Mouse (Mus musculus): ENCODE measurements around the gene Gpr6. TPM values are rescaled to one million over a fixed set of nuclear protein-coding genes. Genes with fewer than 3 reads are reported as not detected.
A peak's percentile ranks its signal among the peaks of the same experiment; 100 is the strongest.

Gene Gpr6
- polyA plus RNA-seq, 1 experiment from 2014 or later = not detected

- no peaks in the 10 kb centered on the region for H3K4me1 ChIP-seq (ENCODE audit: control insufficient read depth, insufficient read depth, low read length)
- no peaks in the 10 kb centered on the region for H3K27me3 ChIP-seq (ENCODE audit: control insufficient read depth, insufficient read depth, low read length)
- H3K27ac ChIP-seq (ENCODE audit: low read length) = no peak overlapping the region
- H3K4me2 ChIP-seq (replicated peaks; ENCODE audit: low read depth, low read length) = no peak overlapping the region
- no peaks in the 10 kb centered on the region for H3K36me3 ChIP-seq (ENCODE audit: control insufficient read depth, insufficient read depth, low read length)
- no peak for ATAC-seq (ENCODE audit: insufficient number of reproducible peaks, insufficient read depth, low FRiP score, low read depth)
- H3K9ac ChIP-seq (replicated peaks; ENCODE audit: low read depth, low read length) = no peak overlapping the region
- H3K9me3 ChIP-seq (ENCODE audit: control insufficient read depth, low read depth, low read length) = no peaks in the 10 kb centered on the region
- WGBS = 68% methylated on average over 5 of the region's 5 CpGs
- no peak overlapping the region for H3K4me3 ChIP-seq (ENCODE audit: low read depth, low read length)
Observed at GRCm38 (mm10) chr10:41054005-41054404, 18.1 kb downstream of the Gpr6 start.

- H3K27me3 ChIP-seq (ENCODE audit: control insufficient read depth, insufficient read depth, low read length) = no peaks in the 10 kb centered on the region
- no peak overlapping the region for H3K9ac ChIP-seq (replicated peaks; ENCODE audit: low read depth, low read length)
- H3K4me3 ChIP-seq (ENCODE audit: low read depth, low read length) = no peak overlapping the region
- no peaks in the 10 kb centered on the region for H3K9me3 ChIP-seq (ENCODE audit: control insufficient read depth, low read depth, low read length)
- ATAC-seq (ENCODE audit: insufficient number of reproducible peaks, insufficient read depth, low FRiP score, low read depth) = no peak
- 78% methylated on average over 11 of the region's 11 CpGs for WGBS
- H3K4me2 ChIP-seq (replicated peaks; ENCODE audit: low read depth, low read length) = no peak overlapping the region
- no peaks in the 10 kb centered on the region for H3K4me1 ChIP-seq (ENCODE audit: control insufficient read depth, insufficient read depth, low read length)
- no peak overlapping the region for H3K27ac ChIP-seq (ENCODE audit: low read length)
- H3K36me3 ChIP-seq (ENCODE audit: control insufficient read depth, insufficient read depth, low read length) = no peaks in the 10 kb centered on the region
Observed at GRCm38 (mm10) chr10:41042272-41042671, 29.8 kb downstream of the Gpr6 start.

DNA sequence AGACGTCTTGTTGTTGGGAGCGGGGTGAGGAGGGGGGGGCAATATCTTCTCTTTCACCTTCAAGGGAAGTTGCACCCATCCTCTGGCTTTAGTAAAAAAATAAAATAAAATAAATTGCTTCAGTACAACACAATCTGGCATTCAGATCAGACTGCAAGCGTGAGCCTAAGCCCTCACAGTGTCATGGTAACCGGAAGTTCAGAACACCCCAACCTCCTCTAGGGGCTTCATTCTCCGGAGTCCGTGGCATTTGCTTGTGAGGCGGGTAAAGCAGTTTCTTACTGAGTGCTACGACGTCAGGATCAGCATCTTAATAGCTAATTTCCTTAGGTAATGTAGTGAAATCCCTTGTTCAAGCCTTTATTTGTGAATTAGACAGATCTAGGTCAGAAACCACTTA, 30.6 kb downstream of the Gpr6 start:
- no peaks in the 10 kb centered on the region for H3K4me1 ChIP-seq (ENCODE audit: control insufficient read depth, insufficient read depth, low read length)
- 81% methylated on average over 9 of the region's 9 CpGs for WGBS
- no peak for ATAC-seq (ENCODE audit: insufficient number of reproducible peaks, insufficient read depth, low FRiP score, low read depth)
- no peaks in the 10 kb centered on the region for H3K27me3 ChIP-seq (ENCODE audit: control insufficient read depth, insufficient read depth, low read length)
- H3K27ac ChIP-seq (ENCODE audit: low read length) = no peak overlapping the region
- H3K4me3 ChIP-seq (ENCODE audit: low read depth, low read length) = no peak overlapping the region
- H3K9ac ChIP-seq (replicated peaks; ENCODE audit: low read depth, low read length) = no peak overlapping the region
- no peaks in the 10 kb centered on the region for H3K9me3 ChIP-seq (ENCODE audit: control insufficient read depth, low read depth, low read length)
- no peaks in the 10 kb centered on the region for H3K36me3 ChIP-seq (ENCODE audit: control insufficient read depth, insufficient read depth, low read length)
- no peak overlapping the region for H3K4me2 ChIP-seq (replicated peaks; ENCODE audit: low read depth, low read length)

- Histone ChIP-seq H3K9me3 (ENCODE audit: control insufficient read depth, low read depth, low read length) (no peaks in the 10 kb centered on the region), H3K4me1 (ENCODE audit: control insufficient read depth, insufficient read depth, low read length) (no peaks in the 10 kb centered on the region), H3K4me3 (ENCODE audit: low read depth, low read length) (no peak overlapping the region), H3K27ac (ENCODE audit: low read length) (no peak overlapping the region), H3K4me2 (replicated peaks; ENCODE audit: low read depth, low read length) (no peak overlapping the region), H3K9ac (replicated peaks; ENCODE audit: low read depth, low read length) (no peak overlapping the region), H3K36me3 (ENCODE audit: control insufficient read depth, insufficient read depth, low read length) (no peaks in the 10 kb centered on the region), H3K27me3 (ENCODE audit: control insufficient read depth, insufficient read depth, low read length) (no peaks in the 10 kb centered on the region)
- peak; percentile 49; the same call in 1 of the 2 replicates for ATAC-seq (ENCODE audit: insufficient number of reproducible peaks, insufficient read depth, low FRiP score, low read depth)
Observed at GRCm38 (mm10) chr10:41040530-41041085, 31.5 kb downstream of the Gpr6 start.

DNA sequence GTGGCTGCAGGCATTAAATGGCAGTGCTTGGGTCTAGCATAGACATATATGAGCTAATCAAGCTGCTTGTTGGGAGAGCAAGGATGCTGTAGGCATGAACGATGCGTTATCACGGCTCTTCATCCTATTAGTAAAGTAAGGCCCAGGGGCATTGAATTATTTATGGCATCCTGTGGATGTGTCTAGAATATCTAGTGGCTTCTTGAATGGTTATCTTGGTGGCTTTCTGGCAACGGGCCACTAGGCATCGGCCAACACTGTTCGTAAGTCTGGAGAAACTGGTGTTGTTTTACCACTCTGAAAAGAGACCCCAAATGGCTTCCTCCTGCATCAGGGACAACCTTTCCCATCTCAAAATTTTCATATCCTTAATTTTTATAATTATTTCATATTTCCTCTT, 33.6 kb downstream of the Gpr6 start:
- H3K36me3 ChIP-seq (ENCODE audit: control insufficient read depth, insufficient read depth, low read length) = no peaks in the 10 kb centered on the region
- H3K9me3 ChIP-seq (ENCODE audit: control insufficient read depth, low read depth, low read length) = no peaks in the 10 kb centered on the region
- no peak overlapping the region for H3K27ac ChIP-seq (ENCODE audit: low read length)
- H3K4me3 ChIP-seq (ENCODE audit: low read depth, low read length) = no peak overlapping the region
- H3K4me2 ChIP-seq (replicated peaks; ENCODE audit: low read depth, low read length) = no peak overlapping the region
- H3K27me3 ChIP-seq (ENCODE audit: control insufficient read depth, insufficient read depth, low read length) = no peaks in the 10 kb centered on the region
- 91% methylated on average over 6 of the region's 6 CpGs for WGBS
- H3K4me1 ChIP-seq (ENCODE audit: control insufficient read depth, insufficient read depth, low read length) = no peaks in the 10 kb centered on the region
- no peak overlapping the region for H3K9ac ChIP-seq (replicated peaks; ENCODE audit: low read depth, low read length)
- ATAC-seq (ENCODE audit: insufficient number of reproducible peaks, insufficient read depth, low FRiP score, low read depth) = no peak

- no peaks in the 10 kb centered on the region for H3K27me3 ChIP-seq (ENCODE audit: control insufficient read depth, insufficient read depth, low read length)
- no peak overlapping the region for H3K4me3 ChIP-seq (ENCODE audit: low read depth, low read length)
- no peak overlapping the region for H3K4me2 ChIP-seq (replicated peaks; ENCODE audit: low read depth, low read length)
- WGBS = 75% methylated on average over 8 of the region's 8 CpGs
- H3K9ac ChIP-seq (replicated peaks; ENCODE audit: low read depth, low read length) = no peak overlapping the region
- ATAC-seq (ENCODE audit: insufficient number of reproducible peaks, insufficient read depth, low FRiP score, low read depth) = no peak
- no peak overlapping the region for H3K27ac ChIP-seq (ENCODE audit: low read length)
- no peaks in the 10 kb centered on the region for H3K36me3 ChIP-seq (ENCODE audit: control insufficient read depth, insufficient read depth, low read length)
- no peaks in the 10 kb centered on the region for H3K4me1 ChIP-seq (ENCODE audit: control insufficient read depth, insufficient read depth, low read length)
- no peaks in the 10 kb centered on the region for H3K9me3 ChIP-seq (ENCODE audit: control insufficient read depth, low read depth, low read length)
Observed at GRCm38 (mm10) chr10:41037722-41038121, 34.4 kb downstream of the Gpr6 start.

DNA sequence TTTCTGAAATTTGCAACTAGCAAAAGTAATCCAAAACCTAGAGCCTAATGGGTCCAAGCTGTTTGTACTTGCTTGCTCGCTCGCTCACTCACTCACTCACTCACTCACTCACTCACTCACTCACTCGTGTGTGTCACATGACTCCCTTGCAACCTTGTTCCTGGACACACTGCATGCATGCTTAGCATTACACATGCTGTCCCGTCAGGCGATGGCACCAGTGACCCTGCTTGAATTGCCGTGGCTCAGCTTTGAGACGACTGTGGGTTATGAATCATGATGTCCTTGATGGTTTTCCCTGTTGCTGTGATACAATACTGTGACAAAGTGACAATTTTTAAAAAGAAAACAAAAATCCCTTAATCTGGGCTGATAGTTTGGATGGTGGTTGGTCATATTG, 39.3 kb downstream of the Gpr6 start:
- Histone ChIP-seq H3K27me3 (ENCODE audit: control insufficient read depth, insufficient read depth, low read length) (no peaks in the 10 kb centered on the region), H3K4me2 (replicated peaks; ENCODE audit: low read depth, low read length) (no peak overlapping the region), H3K9ac (replicated peaks; ENCODE audit: low read depth, low read length) (no peak overlapping the region), H3K27ac (ENCODE audit: low read length) (no peak overlapping the region), H3K4me1 (ENCODE audit: control insufficient read depth, insufficient read depth, low read length) (no peaks in the 10 kb centered on the region), H3K9me3 (ENCODE audit: control insufficient read depth, low read depth, low read length) (no peaks in the 10 kb centered on the region), H3K36me3 (ENCODE audit: control insufficient read depth, insufficient read depth, low read length) (no peaks in the 10 kb centered on the region), H3K4me3 (ENCODE audit: low read depth, low read length) (no peak overlapping the region)
- 84% methylated on average over 7 of the region's 7 CpGs for WGBS
- ATAC-seq (ENCODE audit: insufficient number of reproducible peaks, insufficient read depth, low FRiP score, low read depth) = no peak

DNA sequence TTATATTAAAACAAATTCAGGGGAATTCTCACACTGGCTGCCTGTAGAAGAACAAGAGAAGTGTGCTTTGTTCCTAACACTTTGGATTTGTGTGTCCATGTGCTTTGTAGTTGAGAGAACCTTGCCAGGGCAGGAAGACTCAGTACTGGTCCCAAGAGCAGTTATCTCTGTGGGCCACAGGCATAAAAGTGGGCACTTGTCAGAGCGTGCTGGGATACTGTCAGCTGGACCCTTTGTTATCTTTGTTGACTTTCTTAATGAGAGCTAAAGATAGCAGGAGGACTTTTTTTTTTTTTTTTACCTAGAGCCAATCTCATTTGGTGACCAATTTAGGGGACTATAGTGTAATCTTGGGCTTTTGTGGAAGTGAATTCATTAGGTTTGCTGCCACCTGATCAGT, 47.2 kb downstream of the Gpr6 start:
- no peak overlapping the region for H3K4me2 ChIP-seq (replicated peaks; ENCODE audit: low read depth, low read length)
- no peaks in the 10 kb centered on the region for H3K36me3 ChIP-seq (ENCODE audit: control insufficient read depth, insufficient read depth, low read length)
- WGBS = 38% methylated on average over 1 of the region's 1 CpGs
- no peaks in the 10 kb centered on the region for H3K4me1 ChIP-seq (ENCODE audit: control insufficient read depth, insufficient read depth, low read length)
- no peak overlapping the region for H3K27ac ChIP-seq (ENCODE audit: low read length)
- H3K9me3 ChIP-seq (ENCODE audit: control insufficient read depth, low read depth, low read length) = no peaks in the 10 kb centered on the region
- no peaks in the 10 kb centered on the region for H3K27me3 ChIP-seq (ENCODE audit: control insufficient read depth, insufficient read depth, low read length)
- ATAC-seq (ENCODE audit: insufficient number of reproducible peaks, insufficient read depth, low FRiP score, low read depth) = no peak
- no peak overlapping the region for H3K4me3 ChIP-seq (ENCODE audit: low read depth, low read length)
- H3K9ac ChIP-seq (replicated peaks; ENCODE audit: low read depth, low read length) = no peak overlapping the region

GRCm38 (mm10) chr10:41024406-41024805, 47.7 kb downstream of the Gpr6 start:
- H3K27me3 ChIP-seq (ENCODE audit: control insufficient read depth, insufficient read depth, low read length) = no peaks in the 10 kb centered on the region
- H3K9ac ChIP-seq (replicated peaks; ENCODE audit: low read depth, low read length) = no peak overlapping the region
- H3K9me3 ChIP-seq (ENCODE audit: control insufficient read depth, low read depth, low read length) = no peaks in the 10 kb centered on the region
- H3K27ac ChIP-seq (ENCODE audit: low read length) = no peak overlapping the region
- ATAC-seq (ENCODE audit: insufficient number of reproducible peaks, insufficient read depth, low FRiP score, low read depth) = no peak
- WGBS = 45% methylated on average over 1 of the region's 1 CpGs
- no peak overlapping the region for H3K4me3 ChIP-seq (ENCODE audit: low read depth, low read length)
- no peaks in the 10 kb centered on the region for H3K36me3 ChIP-seq (ENCODE audit: control insufficient read depth, insufficient read depth, low read length)
- no peak overlapping the region for H3K4me2 ChIP-seq (replicated peaks; ENCODE audit: low read depth, low read length)
- H3K4me1 ChIP-seq (ENCODE audit: control insufficient read depth, insufficient read depth, low read length) = no peaks in the 10 kb centered on the region

Measured in stomach, embryonic 14.5 days (tissue).